Mouse (Mus musculus) macrophage (primary cell): ENCODE data around the gene Trpm2. TPM values are rescaled to one million over a fixed set of nuclear protein-coding genes. Genes with fewer than 3 reads are reported as not detected.
"Not testable (repeated sequence)": the region's sequence is repeated elsewhere in the genome, so short reads cannot be mapped to it uniquely, and the experiment has no call there.

Experiments used
- H3K27ac ChIP-seq: fragments of 350-480 bp; formaldehyde crosslinking; 2 replicates; pipeline ENCODE4 v1.9.0; 2021
- H3K36me3 ChIP-seq: fragments of 350-480 bp; formaldehyde crosslinking; 2 replicates; pipeline ENCODE4 v1.9.0; 2021; ENCODE audit errors: inconsistent target
- H3K4me3 ChIP-seq: fragments of 350-480 bp; formaldehyde crosslinking; 2 replicates; pipeline ENCODE4 v1.9.0; 2021; ENCODE audit errors: inconsistent target
- H3K79me2 ChIP-seq: fragments of 350-480 bp; formaldehyde crosslinking; 2 replicates; pipeline ENCODE4 v1.9.0; 2021; ENCODE audit errors: inconsistent target
- WGBS: methylation state at CpG from one replicate; pipeline ENCODE4 v1.1.7; 2026; ENCODE audit warnings: inconsistent platforms; ENCODE audit not compliant: missing documents; 5-methylcytosine and 5-hydroxymethylcytosine counted together
- polyA plus RNA-seq: library from polyadenylated mRNA; stranded (reverse); fragments of 250-400 nt; gene quantifications from 3 replicates; pipeline ENCODE4 v1.2.4, GENCODE M21; 2018; ENCODE audit warnings: inconsistent platforms

The Trpm2 gene
- polyA plus RNA-seq, 1 experiment from 2014 or later, result 2.6 TPM

DNA sequence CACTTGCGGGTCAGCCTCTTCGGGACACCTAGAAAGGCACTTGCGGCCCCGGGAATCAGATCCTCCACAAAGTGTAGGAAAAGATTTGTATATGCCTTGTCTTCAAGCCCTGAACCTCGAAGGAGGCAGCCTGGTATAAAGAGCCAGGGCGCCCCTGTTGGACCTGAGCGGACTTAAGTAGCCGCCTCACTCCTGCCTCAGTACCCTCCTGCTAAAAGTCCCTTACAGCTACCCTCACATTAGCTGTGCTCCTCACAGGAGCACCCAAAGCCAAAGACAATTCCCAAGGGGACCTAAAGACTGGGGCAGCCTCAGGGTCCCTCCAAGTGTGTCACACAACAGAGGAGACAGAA lies 414 bp downstream of the Trpm2 start:
- 15% methylated on average over 8 of the region's 8 CpGs for WGBS
- Histone ChIP-seq H3K4me3 (peak overlapping the region; percentile 7; the same call in 1 of the 2 replicates), H3K36me3 (no peaks in the 10 kb centered on the region), H3K27ac (peak overlapping the region; percentile 95), H3K79me2 (no peaks in the 10 kb centered on the region)

DNA sequence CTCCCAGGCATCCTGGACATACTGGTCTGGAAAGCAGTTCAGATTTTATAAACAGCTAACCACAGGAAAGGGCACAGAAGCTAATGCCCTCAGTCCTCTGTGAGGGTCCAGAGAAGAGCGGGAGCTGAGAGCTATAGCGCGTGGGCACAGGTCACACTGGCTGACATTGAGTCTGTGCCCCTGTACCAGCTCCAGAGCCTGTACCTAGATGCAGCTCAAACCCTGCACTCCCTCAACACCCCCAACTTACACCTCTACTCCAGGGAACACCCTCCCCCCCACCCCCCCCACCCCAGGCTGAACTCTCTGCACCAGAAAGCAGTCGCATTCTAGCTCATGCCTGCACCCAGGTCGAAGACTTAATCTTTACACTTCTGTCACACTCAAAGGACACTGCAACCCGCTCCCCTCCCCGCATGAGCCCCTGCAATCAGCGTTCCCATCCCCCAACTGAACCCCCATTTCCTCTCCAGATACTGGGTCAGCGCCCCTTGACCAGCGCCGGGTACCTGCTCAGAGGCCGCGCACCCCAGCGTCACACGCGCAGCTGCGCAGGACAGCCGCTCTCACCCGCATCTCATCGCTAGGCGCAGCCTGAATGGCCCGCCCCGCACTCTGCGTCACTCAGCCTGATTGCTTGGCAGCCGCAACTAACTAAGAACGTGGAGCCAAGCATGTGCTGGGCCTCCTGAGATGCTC lies 940 bp downstream of the Trpm2 start:
- H3K27ac ChIP-seq, result peak overlapping the region; percentile 95
- H3K79me2 ChIP-seq, result no peaks in the 10 kb centered on the region
- H3K4me3 ChIP-seq, result peak overlapping the region; percentile 7; the same call in 1 of the 2 replicates
- no peaks in the 10 kb centered on the region for H3K36me3 ChIP-seq
- WGBS, result 18% methylated on average over 25 of the region's 26 CpGs

DNA sequence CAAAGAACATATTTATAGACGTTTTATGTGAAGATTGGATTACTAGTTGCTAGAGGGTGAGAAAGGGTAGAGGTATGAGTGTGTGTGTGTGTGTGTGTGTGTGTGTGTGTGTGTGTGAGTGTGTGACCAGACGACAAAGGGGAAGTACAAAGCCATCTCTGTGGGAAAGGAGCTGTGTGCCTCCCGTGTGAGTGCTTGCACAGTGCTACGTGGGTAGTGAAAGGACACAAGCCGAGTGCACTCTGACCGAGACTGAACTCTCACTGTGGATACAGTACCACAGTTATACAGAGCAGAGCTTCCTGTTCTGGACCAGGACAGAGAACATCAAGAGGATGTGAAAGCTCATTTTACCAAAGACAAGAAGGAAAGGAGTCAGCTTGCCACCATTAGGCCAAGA lies 6.4 kb downstream of the Trpm2 start:
- Histone ChIP-seq H3K4me3 (no peak overlapping the region), H3K36me3 (no peaks in the 10 kb centered on the region), H3K27ac (peak overlapping the region; percentile 29), H3K79me2 (no peaks in the 10 kb centered on the region)
- WGBS, result 2% methylated on average over 6 of the region's 6 CpGs

DNA sequence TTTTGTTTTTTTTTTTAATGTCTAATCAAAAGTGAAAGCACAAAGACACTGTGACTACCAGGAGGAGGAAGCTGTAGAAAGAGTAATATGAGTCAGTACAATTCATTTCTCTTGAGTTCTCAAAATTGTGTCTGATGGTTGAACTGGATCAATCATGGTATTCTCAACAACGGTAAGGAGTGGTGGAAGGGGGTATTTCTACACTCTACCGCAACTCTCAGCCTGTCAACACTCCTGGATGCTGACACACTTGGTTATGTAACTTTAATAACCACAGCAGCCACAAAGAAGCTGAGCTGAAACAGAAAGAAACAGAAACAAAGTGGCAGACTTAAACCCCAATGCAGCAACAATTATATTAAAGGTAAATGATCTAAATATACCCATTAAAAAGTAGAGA lies 7.6 kb downstream of the Trpm2 start:
- Histone ChIP-seq H3K79me2 (no peaks in the 10 kb centered on the region), H3K4me3 (no peak overlapping the region; the same call in 1 of the 2 replicates), H3K36me3 (no peaks in the 10 kb centered on the region), H3K27ac (peak overlapping the region; percentile 44)
- 0% methylated on average over 2 of the region's 2 CpGs for WGBS

DNA sequence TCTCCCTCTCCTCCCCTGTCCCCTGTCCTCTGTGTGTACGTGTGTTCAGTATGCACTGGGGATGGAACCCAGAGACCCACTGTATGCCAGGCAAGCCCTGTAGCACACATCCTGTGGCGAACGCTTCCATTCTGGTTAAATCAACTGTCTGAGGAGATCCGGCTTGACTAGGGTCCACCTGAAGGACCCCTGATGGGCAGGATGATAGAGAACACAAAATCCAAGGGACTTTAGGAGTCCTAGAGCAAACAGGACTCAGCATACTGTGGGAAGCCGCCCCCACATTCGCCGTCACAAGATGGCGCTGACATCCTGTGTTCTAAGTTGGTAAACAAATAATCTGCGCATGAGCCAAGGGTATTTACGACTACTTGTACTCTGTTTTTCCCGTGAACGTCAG lies 19.9 kb downstream of the Trpm2 start:
- WGBS, result 93% methylated on average over 4 of the region's 12 CpGs
- H3K27ac ChIP-seq, H3K79me2 ChIP-seq, H3K4me3 ChIP-seq, H3K36me3 ChIP-seq: not testable (repeated sequence)

DNA sequence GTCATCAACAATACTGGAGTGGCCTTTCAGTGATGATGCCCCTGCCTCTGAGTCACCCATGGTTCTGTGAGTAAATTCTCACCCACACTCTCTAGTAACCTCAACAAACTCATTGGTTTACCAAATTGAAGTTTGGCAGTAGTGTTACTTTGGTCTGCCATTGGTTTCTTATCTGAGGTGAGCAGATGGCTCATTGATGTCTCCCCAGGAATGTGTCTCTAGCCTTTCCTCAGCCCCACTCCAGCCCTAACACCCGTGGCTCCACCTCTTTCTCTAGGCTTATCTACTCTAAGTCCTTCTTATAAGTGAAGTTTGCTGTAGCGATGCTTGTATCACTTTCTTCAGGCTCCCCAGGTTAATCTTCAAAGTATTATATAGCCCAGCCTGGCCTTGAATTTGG lies 30.7 kb downstream of the Trpm2 start:
- 94% methylated on average over 2 of the region's 2 CpGs for WGBS
- peaks cover 3% of the 10 kb centered on the region; the same call in 1 of the 2 replicates for H3K36me3 ChIP-seq
- H3K79me2 ChIP-seq, result no peaks in the 10 kb centered on the region
- H3K4me3 ChIP-seq, result no peak overlapping the region
- H3K27ac ChIP-seq, result no peak overlapping the region

DNA sequence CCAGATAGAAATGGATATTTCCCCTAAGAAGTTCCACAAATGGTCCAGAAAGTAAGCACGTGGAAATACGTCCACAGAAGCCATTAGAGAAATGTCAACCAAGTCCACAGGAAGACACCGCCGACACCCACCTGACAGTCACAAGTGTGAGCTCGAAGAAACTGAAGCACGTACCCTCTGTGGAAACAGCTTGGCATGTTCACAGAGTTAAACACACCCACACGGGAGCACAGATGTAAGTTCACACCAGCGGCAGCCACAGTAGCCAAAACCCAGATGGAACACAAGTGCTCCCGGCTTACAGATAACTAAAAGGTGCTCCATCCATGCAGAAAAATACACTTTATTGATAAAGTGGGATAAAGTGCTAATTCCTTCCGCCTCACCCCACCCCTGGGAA lies 43.0 kb downstream of the Trpm2 start:
- no peak overlapping the region for H3K27ac ChIP-seq
- 92% methylated on average over 10 of the region's 10 CpGs for WGBS
- no peak overlapping the region for H3K4me3 ChIP-seq
- no peaks in the 10 kb centered on the region for H3K79me2 ChIP-seq
- H3K36me3 ChIP-seq, result no peaks in the 10 kb centered on the region

DNA sequence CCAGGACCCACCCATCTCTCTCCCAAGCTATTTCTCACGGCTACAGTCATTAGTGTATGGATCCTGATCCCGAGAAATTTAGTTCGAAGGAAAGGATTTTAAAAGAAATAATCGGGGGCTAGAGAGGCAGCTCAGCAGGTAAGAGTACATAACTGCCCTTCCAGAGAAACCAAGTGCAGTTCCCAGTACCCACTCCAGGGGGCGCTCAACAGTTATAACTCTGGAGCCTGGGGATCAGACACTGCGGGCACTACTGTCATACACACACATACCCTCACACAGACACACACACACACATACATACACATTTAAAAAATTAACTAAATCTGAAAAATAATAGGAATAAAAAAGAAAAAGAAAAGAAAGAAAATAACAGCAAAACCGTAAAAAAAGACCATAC lies 44.2 kb downstream of the Trpm2 start:
- 31% methylated on average over 7 of the region's 7 CpGs for WGBS
- no peaks in the 10 kb centered on the region for H3K79me2 ChIP-seq
- H3K27ac ChIP-seq, result no peak overlapping the region
- H3K36me3 ChIP-seq, result no peaks in the 10 kb centered on the region
- H3K4me3 ChIP-seq, result no peak overlapping the region

DNA sequence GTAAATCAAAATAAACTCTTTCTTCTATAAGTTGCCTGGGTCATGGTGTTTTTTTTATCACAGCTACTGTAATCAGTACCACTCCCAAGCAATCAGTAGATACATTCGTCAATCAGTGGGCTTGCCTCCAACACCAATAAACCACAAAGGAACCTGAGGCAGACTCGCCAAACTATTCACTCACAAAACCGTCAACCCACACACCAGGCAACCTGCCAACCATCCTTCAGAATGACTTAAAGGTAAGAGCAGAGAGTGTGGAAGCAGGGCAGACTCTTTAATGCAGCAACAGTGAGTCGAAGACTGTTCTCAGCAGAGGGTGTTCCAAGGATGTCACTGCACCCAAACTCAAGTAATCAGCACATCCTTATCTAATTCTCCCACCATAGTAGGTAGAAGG lies 47.7 kb downstream of the Trpm2 start:
- no peak overlapping the region for H3K4me3 ChIP-seq
- H3K36me3 ChIP-seq, result no peaks in the 10 kb centered on the region; the same call in 1 of the 2 replicates
- WGBS, result 52% methylated on average over 4 of the region's 4 CpGs
- no peaks in the 10 kb centered on the region for H3K79me2 ChIP-seq
- no peak overlapping the region for H3K27ac ChIP-seq

DNA sequence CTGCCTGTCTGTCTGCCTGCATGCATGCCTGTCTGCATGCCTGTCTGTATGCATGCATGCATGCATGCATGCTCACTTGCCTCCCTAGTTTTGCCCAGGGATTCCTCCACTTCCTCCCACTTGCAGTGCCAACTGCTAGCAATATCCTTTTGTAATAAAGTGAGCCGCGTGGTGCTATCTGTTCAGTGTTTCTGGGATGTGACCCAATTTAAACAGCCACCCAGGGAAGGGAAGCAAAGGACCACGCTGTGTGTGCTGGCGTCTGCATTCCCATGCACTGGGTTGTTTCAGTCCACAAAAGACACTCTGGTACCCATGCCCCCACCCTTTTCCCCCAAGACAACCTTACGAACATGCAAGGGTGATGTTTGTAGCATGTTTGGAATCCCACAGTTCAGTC lies 49.4 kb downstream of the Trpm2 start:
- Histone ChIP-seq H3K27ac (no peak overlapping the region), H3K79me2 (no peaks in the 10 kb centered on the region), H3K36me3 (no peaks in the 10 kb centered on the region; the same call in 1 of the 2 replicates), H3K4me3 (no peak overlapping the region)
- 94% methylated on average over 5 of the region's 5 CpGs for WGBS

DNA sequence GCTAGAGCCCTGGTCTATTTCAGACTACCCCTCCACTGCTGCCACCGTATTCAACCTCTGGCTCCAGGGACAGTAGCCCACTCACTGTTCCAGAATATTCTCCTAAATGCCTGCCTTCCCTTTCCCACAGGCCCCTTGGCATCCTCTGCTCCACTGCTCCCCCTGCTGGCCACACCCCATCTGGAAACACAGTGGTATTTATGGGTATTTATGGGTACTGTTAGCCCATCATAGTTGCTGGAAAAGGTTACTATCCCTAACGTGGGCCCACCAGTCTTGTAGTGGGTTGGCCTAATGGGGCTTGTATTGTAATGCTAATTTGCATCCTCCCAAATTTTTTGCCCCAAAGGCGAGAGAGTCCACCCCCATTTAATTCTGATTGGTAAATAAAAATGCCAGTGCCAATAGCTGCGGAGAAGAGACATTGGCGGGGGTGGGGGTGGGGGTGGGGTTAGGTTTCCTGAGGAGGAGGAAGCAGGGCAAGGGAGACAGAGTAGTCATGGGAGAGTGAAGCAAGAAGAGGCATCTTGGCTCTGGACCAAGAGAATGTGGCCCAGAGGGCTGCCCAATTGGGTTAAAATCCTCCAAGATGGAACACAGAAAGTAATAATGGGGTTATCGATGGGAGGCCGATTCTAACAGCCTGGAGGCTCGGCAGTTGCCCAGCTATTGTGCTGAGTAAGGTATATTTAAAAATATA lies 53.6 kb downstream of the Trpm2 start:
- 71% methylated on average over 7 of the region's 8 CpGs for WGBS
- Histone ChIP-seq H3K4me3 (no peak overlapping the region), H3K36me3 (no peaks in the 10 kb centered on the region; the same call in 1 of the 2 replicates), H3K27ac (no peak overlapping the region), H3K79me2 (no peaks in the 10 kb centered on the region)

DNA sequence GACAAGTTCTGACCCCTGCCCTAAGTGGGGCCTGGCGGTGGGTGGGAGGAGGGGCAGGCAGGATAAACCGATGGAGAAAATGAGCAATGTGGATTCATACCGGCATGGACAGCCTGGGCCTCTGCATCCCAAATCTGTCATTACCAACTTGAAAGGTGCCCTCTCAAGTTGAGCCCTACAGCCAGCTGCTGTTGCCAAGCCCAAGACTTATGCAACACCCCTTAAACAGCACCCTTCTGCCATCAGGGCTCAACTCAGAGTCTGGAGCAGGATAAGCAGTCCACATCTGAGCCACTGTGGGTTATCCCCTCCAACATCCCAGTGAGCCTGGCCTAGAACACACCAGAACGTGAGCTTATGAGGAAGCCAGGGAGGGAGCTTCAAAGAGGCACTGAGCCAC lies 57.1 kb downstream of the Trpm2 start:
- Histone ChIP-seq H3K79me2 (no peaks in the 10 kb centered on the region), H3K4me3 (no peak overlapping the region), H3K27ac (no peak overlapping the region), H3K36me3 (no peaks in the 10 kb centered on the region)
- 79% methylated on average over 4 of the region's 4 CpGs for WGBS

DNA sequence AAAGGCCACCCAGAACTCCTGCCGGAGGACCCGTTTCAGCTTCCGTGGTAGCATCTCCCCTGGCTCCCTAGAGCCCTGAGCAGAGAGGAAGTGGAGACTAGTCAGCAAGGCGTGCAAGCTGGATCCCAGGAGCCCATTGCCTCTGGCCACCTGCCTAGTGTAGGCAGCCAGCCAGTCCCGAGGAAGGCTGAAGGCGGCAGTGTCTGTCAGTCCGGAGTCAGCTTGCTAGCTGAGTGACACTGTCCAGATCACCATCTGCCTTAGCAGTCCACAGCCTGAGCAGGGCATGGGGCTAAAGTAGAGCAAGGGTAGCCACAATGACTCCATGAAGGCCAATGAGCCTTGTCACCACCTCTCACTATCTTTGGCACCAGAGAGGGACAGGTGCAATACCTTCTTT lies 57.8 kb downstream of the Trpm2 start:
- no peaks in the 10 kb centered on the region for H3K36me3 ChIP-seq
- H3K27ac ChIP-seq, result no peak overlapping the region
- WGBS, result 61% methylated on average over 7 of the region's 7 CpGs
- H3K4me3 ChIP-seq, result no peak overlapping the region
- no peaks in the 10 kb centered on the region for H3K79me2 ChIP-seq

DNA sequence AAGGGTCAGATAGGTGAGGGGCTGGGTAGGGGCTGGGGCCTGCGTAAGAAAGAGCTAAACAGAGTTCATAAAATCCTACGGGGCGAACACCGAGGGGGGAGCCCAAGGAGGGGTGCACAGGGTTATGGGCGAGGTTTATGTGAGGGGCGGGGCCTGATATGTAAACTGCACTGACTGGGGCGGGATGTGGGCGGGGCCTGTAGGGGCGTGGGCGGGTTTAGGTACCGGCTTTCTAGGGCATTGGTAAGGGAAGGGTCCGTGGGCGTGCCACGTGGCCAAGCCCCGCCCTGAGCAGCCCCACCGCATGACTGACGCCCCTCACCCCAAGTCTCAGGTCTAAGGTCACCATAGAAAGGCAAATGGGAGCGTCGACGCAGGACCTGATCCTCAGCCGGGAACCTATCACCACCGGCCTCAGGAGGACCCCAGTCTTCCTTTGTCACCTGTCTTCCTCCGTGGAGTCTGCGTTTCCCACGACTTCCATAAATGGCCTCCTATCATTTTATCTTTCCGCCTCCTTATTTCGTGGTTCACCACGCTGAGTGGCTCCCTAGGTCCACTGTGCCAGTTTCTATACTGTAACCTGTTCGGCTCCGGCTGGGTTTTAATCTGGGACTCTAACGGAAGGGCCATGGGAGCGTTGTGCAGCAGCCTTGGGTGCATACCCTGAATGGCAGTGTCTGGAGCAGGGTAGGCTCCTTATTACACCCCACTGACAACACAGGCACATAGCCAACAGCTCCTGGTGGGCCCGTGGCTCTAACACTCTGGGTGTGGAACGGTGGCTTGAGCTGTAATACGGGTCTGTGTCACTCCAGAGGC lies 67.3 kb downstream of the Trpm2 start:
- Histone ChIP-seq H3K4me3 (no peak overlapping the region), H3K27ac (no peak overlapping the region), H3K79me2 (no peaks in the 10 kb centered on the region), H3K36me3 (no peaks in the 10 kb centered on the region)
- WGBS, result 5% methylated on average over 35 of the region's 35 CpGs
